Mouse (Mus musculus) ovary, adult 18-20 months (tissue): ENCODE results near the gene Timm23.

ENCODE experiments used
- DNase-seq: peaks from one replicate; pipeline ENCODE4 v3.0.0; 2022; ENCODE audit warnings: low spot score, mixed read lengths

Gene Timm23

GRCm38 (mm10) chr14:32134293-32134692 is 67.4 kb downstream of the Timm23 start:
- DNase-seq: no peak

GRCm38 (mm10) chr14:32131836-32132235 is 69.9 kb downstream of the Timm23 start:
- no peak for DNase-seq
